Mouse (Mus musculus) CD4-positive helper T cell, adult 2 months (primary cell): Measurements from ENCODE around the gene Degs1.

Experiments
- DNase-seq: peaks from one replicate; pipeline ENCODE4 v3.0.0-alpha.2; 2012; ENCODE audit warnings: low read depth, missing footprints, low spot score

Gene Degs1

DNA sequence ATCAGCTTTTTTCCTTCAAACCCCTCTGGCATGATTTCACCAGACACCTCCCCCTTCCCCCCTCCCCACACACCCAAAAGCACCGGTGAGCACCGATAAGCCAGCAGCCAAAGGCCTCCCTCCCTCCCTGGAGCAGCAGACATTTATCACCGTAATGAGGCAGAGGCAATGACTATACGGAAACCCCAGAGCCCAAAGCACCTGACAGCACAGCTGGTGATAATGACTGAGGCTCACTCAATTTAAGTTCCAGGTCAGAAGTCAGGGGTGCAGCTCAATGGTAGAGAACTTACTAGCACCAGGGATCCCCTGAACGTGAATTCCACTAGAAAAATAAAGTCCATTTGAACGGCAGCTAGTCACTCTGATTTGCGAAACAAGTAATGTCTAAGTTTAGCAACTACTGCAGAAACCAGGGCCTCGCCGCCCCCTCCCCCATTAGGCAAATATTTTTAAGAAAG lies 1.3 kb downstream of the Degs1 start:
- DNase-seq: peak; percentile 61

DNA sequence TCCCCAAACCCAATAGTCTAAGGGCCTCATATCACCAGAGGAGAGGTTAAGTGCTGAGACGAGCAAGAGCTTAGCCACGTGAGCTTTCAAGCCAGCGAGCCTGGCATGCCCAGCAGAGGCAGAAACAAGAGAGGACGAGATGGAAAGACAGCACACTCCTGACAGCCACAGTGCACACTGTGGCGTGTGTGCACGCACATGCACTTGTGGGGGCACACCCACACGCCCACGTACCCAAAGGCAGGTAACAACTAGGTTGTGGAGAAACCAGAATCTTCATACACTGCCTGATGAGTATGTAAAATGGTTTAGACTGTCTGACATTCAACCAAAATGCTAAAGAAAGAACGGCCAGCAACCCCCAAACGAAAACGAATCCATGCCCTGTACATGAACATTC lies 2.0 kb downstream of the Degs1 start:
- DNase-seq: peak; percentile 45

GRCm38 (mm10) chr1:182280046-182280445 lies 2.6 kb downstream of the Degs1 start:
- no peak for DNase-seq

- DNase-seq: no peak
Observed at GRCm38 (mm10) chr1:182279436-182279835, 3.2 kb downstream of the Degs1 start.

GRCm38 (mm10) chr1:182275109-182275508 lies 7.5 kb downstream of the Degs1 start:
- DNase-seq: no peak

GRCm38 (mm10) chr1:182271632-182272031 lies 11.0 kb downstream of the Degs1 start:
- DNase-seq: no peak

DNA sequence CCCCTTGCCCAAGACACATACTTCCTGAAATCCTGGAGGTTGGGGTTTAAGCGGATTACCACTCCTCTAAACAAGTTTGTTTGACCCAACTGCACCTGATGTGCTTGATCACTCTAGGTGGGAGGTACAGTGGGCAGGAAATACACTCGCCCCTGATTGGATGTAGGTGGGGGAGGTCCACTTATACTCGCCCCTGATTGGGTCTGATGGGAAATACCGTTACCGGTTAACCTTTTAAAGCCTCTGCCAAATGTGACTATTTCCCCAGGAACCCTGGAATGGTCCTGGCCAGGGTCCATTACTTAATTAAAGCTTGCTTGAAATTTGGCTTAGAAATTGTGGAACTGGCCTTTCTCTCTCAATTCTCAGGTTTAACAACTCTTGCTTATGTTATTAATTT lies 11.5 kb downstream of the Degs1 start:
- DNase-seq: no peak

- no peak for DNase-seq
Observed at GRCm38 (mm10) chr1:182268317-182268716, 14.3 kb downstream of the Degs1 start.

DNA sequence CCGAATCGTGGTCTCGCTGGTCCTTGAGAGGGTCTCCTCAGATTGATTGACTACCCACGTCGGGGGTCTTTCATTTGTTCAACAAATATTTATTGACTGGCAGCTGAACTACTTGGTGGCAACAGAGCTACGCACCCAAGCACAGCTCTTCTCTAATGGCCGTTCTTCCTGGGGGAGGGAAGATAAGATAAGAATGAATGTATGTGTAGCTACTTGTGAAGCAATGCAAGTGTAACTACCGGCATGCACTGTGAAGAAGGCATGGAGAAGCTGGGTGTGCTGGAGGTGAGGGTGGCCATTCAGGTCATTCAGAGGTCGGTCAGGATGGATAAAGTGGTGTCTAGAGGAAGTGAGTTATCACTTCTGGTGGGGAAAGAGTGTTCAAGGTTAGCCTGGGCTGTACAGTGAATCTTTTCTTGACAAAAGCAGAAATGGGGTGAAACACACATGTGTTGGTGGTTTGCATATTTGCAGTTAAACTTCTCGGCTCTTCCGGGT lies 16.5 kb downstream of the Degs1 start:
- DNase-seq: no peak

DNA sequence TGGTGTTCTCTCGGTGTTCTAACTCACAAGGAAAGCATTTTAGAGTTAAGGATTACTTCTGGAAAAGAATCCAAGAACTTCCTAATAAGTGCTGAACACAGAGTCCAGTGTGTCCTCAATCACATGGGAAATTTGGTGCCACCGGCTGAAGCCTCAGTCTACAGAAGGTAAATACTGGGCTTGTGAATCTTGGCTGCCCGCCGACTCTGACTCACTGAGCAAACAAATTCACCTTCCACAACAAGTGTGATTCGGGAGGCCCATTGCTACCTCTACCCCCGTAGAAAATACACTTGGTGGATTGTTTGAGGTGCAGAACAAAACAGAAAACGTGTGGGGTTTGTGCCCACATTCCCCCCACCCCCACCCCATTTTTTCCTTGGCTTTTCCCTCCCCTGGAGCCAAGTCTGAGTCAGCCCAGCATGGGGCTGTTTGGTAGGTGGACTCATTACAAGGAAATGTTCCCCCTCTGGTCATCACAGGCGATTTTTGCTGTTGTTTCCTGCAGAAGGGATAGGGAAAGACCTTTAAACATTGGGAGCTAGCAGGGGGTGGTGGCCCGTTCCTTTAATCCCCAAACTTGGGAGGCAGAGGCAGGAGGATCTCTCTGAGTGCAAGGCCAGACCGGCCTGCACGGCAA lies 26.4 kb downstream of the Degs1 start:
- DNase-seq: no peak

GRCm38 (mm10) chr1:182255031-182255430 lies 27.6 kb downstream of the Degs1 start:
- peak; percentile 73 for DNase-seq

GRCm38 (mm10) chr1:182254618-182255017 lies 28.0 kb downstream of the Degs1 start:
- peak; percentile 82 for DNase-seq

DNA sequence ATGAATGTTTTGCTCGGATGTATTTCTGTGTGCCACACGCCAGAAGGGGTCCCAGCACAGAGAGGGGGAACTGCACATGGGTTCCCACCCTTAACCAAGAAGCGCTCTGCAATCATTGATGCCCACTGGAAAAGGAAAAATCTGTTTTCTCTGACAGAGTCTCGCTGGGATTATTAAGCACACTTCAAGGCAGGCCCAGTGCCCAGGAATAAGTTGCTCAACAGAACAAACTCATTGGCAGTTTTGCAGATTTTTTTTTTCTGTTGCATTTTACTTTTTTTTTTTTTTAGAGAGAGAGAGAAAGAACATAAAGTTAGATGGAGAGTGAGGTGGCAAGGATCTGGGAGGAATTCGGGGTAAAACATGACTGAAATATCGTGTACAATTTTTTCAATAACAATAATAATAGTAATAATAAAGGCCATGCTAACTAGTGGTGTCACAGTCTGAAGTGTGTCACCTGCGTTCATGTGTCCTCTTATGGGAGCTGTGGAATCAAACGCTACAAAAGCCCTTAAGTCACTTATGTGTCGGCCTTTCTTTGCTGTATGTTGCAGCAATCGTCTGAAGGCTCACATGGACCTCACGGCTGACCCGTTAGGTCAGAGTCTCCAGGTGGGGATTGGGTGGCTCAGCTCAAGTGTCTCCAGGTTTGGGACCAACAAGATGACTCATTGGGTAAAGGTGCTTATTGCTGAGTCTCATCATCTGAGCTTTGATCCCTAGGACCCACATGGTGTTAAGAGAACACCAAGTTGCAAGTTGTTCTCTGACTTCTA lies 28.7 kb downstream of the Degs1 start:
- no peak for DNase-seq

DNA sequence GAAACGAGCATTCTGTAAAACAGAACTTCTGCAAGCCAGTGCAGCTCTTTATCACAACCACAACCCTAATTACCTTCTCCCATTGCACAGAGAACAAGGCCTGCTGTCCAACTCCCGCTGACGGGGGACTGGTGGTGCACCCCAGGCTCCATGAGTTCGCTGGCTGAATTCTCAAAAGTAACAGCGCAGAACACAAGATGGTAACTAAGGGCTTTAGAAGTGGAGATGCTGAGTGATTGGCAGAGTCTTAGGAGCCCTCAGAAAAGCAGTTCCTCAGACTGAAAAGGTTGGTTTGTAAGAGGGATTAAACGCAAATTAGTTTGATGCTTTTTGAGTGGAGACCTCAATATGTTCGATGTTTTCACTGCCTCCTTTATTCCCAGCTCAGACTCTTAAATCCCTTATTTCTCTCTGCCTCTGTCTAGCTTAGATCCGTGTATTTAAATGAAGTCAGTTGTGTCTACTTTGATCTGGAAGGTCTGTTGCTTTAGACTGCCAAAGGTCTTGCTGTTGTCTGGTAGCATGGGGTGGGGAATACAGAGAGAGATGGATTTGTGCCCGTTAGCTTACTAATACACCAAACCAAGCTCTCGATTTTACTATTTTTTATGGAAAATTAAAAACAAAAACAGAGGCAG lies 30.0 kb downstream of the Degs1 start:
- DNase-seq: no peak

- DNase-seq: no peak
Observed at GRCm38 (mm10) chr1:182250734-182251133, 31.9 kb downstream of the Degs1 start.

DNA sequence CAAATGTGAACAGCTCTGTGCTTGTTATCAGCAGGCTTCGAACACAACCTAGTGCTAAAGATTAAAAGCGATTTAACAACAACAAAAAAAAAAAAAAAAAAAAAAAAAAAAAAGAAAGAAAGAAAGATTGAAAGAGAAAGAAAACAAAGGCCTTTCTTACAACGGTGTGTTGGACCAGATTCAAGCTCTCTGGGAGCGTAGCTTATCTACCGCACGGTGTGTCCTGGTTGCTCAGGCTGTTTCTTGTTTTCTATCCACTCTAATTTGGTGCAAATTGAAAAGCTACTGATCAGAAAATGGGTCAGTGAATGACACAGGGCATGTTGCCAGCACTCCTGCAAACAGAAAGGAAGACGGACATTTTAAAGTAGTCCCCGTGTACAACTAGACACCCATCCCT lies 33.3 kb downstream of the Degs1 start:
- DNase-seq: no peak

DNA sequence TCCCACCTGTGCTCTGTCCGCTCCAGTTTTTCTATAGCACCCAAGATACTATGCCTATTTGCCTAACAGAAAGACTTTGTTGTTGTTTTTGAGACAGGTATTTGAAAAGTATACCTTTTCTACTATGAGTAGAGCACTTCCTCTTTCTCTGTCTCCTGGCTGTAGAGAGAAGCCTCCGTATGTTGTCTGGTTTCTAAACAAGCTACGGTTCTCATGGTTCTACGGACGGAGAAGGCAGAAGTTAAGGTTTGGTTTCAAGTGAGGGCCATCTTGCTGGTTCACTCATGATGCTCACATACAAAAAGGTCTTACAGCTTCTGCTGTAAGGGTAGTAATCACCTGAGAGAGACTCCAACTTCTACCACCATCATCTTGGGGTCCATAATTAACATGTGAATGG lies 37.6 kb downstream of the Degs1 start:
- DNase-seq: no peak

DNA sequence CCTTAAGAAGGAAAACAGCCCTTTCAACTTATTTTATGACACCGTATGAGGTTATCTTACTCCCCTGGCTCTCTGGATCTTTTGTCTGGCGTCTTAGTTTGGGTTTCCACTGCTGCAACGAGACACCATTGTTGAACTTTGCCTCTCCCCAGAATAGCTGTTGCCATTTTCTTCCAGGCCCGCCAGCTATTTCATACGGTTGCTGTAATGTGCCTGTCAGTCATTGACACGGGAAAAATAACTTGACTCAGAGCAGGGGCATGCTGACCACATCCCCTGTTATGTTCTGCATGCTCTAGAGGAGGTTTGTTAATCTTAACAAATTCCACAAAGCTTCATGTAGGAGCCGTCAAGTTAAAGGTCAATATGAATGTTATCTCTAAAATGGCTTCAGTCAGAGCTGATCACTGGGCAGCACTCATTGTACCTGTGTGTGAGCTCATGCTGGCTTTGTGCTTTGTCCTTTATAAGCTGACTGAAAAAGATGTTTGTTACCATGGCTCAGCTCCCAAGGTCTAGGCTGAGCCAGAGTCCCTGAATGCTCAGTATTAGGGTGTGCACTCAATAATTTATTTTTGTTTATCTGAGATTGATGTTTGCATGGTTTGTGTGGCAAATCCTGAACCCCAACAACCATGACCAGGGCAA lies 44.4 kb downstream of the Degs1 start:
- no peak for DNase-seq

- no peak for DNase-seq
Observed at GRCm38 (mm10) chr1:182237386-182237785, 45.2 kb downstream of the Degs1 start.

- no peak for DNase-seq
Observed at GRCm38 (mm10) chr1:182235174-182235573, 47.4 kb downstream of the Degs1 start.

GRCm38 (mm10) chr1:182229381-182229780 lies 53.2 kb downstream of the Degs1 start:
- no peak for DNase-seq
